In genomic region chr3:55793842-55794575, GRCm38 (mm10) we compare ENCODE assay signal across 11 mouse cellular contexts. TPM values are rescaled to one million over a fixed set of nuclear protein-coding genes. Genes with fewer than 3 reads are reported as not detected.
A peak's percentile ranks its signal among the peaks of the same experiment; 100 is the strongest.
DNase-seq lines count a peak whose midpoint lies in the region; ATAC-seq and TF ChIP-seq lines count a peak whose summit lies in the region.
"Had no signal": no experiment of that assay in that cellular context is flagged by ENCODE, and none has a peak within 500 bp of the region (broad histone marks: within the 10 kb centered on the region; RNA-seq: fewer than 3 reads in every experiment).

No protein-coding gene starts in this region.

- H3K27me3 ChIP-seq in liver, adult 2 months (ENCODE audit: control insufficient read depth, insufficient read depth, low read length): no peaks in the 10 kb centered on the region
- H3K27me3 ChIP-seq in liver, embryonic 12.5 days (replicated peaks): no peaks in the 10 kb centered on the region
- H3K27me3 ChIP-seq in heart, embryonic 12.5 days (replicated peaks): no peaks in the 10 kb centered on the region; the same call in 1 of the 2 replicates
- H3K27me3 ChIP-seq in lung, embryonic 15.5 days: peaks cover 4% of the 10 kb centered on the region; the same call in 1 of the 2 replicates
- no peaks in the 10 kb centered on the region for H3K27me3 ChIP-seq in intestine, embryonic 15.5 days (replicated peaks)
- H3K27me3 ChIP-seq: embryonic facial prominence, embryonic 13.5 days; limb, embryonic 15.5 days had no signal

- H3K27ac ChIP-seq in liver, adult 2 months (replicated peaks; ENCODE audit: insufficient read depth, low read depth, low read length): no peak overlapping the region
- H3K27ac ChIP-seq in liver, embryonic 12.5 days: no peak overlapping the region
- H3K27ac ChIP-seq in heart, embryonic 12.5 days (ENCODE audit: poor library complexity, severe bottlenecking): peak overlapping the region; percentile 85
- peak overlapping the region; percentile 37; the same call in 1 of the 2 replicates for H3K27ac ChIP-seq in lung, embryonic 15.5 days
- H3K27ac ChIP-seq in intestine, embryonic 15.5 days: no peak overlapping the region
- H3K27ac ChIP-seq: embryonic facial prominence, embryonic 13.5 days; limb, embryonic 15.5 days had no signal

- no peaks in the 10 kb centered on the region for H3K36me3 ChIP-seq in liver, adult 2 months (ENCODE audit: control insufficient read depth, insufficient read depth, low read length)
- no peaks in the 10 kb centered on the region for H3K36me3 ChIP-seq in liver, embryonic 12.5 days
- H3K36me3 ChIP-seq in heart, embryonic 12.5 days: no peaks in the 10 kb centered on the region
- H3K36me3 ChIP-seq in lung, embryonic 15.5 days: no peaks in the 10 kb centered on the region
- H3K36me3 ChIP-seq in intestine, embryonic 15.5 days: no peaks in the 10 kb centered on the region
- H3K36me3 ChIP-seq: embryonic facial prominence, embryonic 13.5 days; limb, embryonic 15.5 days had no signal

- no peaks in the 10 kb centered on the region for H3K9me3 ChIP-seq in liver, embryonic 12.5 days (replicated peaks)
- H3K9me3 ChIP-seq in heart, embryonic 12.5 days (replicated peaks): no peaks in the 10 kb centered on the region
- no peaks in the 10 kb centered on the region for H3K9me3 ChIP-seq in lung, embryonic 15.5 days
- H3K9me3 ChIP-seq in intestine, embryonic 15.5 days: no peaks in the 10 kb centered on the region
- H3K9me3 ChIP-seq: embryonic facial prominence, embryonic 13.5 days; limb, embryonic 15.5 days had no signal

- H3K4me1 ChIP-seq in liver, adult 2 months (ENCODE audit: control insufficient read depth, insufficient read depth, low read length): no peaks in the 10 kb centered on the region
- H3K4me1 ChIP-seq in liver, embryonic 12.5 days: no peaks in the 10 kb centered on the region
- peaks cover 13% of the 10 kb centered on the region for H3K4me1 ChIP-seq in heart, embryonic 12.5 days (replicated peaks)
- peaks cover 8% of the 10 kb centered on the region for H3K4me1 ChIP-seq in lung, embryonic 15.5 days
- no peaks in the 10 kb centered on the region for H3K4me1 ChIP-seq in intestine, embryonic 15.5 days (replicated peaks)
- H3K4me1 ChIP-seq: limb, embryonic 15.5 days had no signal

- ATAC-seq in liver, embryonic 12.5 days: no peak
- peak; percentile 67 for ATAC-seq in heart, embryonic 12.5 days (ENCODE audit: insufficient number of reproducible peaks, low FRiP score)
- ATAC-seq in lung, embryonic 15.5 days (ENCODE audit: borderline replicate concordance, extremely low read depth, low FRiP score, low TSS enrichment): peak; percentile 52; the same call in 1 of the 2 replicates
- no peak for ATAC-seq in intestine, embryonic 15.5 days

- 47% methylated on average over 7 of the region's 7 CpGs for WGBS in liver, adult 2 months
- WGBS in liver, embryonic 12.5 days (ENCODE audit: insufficient replicate concordance): 57% methylated on average over 7 of the region's 7 CpGs
- WGBS in heart, embryonic 12.5 days: 29% methylated on average over 7 of the region's 7 CpGs
- 21% methylated on average over 7 of the region's 7 CpGs for WGBS in lung, embryonic 15.5 days
- WGBS in intestine, embryonic 15.5 days: 53% methylated on average over 7 of the region's 7 CpGs

- no peak overlapping the region for H3K9ac ChIP-seq in liver, adult 2 months (ENCODE audit: low read depth, low read length)
- no peak overlapping the region for H3K9ac ChIP-seq in liver, embryonic 12.5 days
- no peak overlapping the region for H3K9ac ChIP-seq in heart, embryonic 12.5 days
- no peak overlapping the region for H3K9ac ChIP-seq in lung, embryonic 15.5 days
- H3K9ac ChIP-seq in intestine, embryonic 15.5 days: no peak overlapping the region
- H3K9ac ChIP-seq: embryonic facial prominence, embryonic 13.5 days; limb, embryonic 15.5 days had no signal

- DNase-seq in liver, adult 2 months (ENCODE audit: extremely low read depth, low read depth, low spot score): peak; percentile 5
- DNase-seq in cerebellum, adult 11 months: peak; percentile 58
- DNase-seq in liver: no peak
- DNase-seq in embryo, embryonic 10.5 days (ENCODE audit: low spot score): no peak

- no peak for TF ChIP-seq POLR2A in liver, adult 2 months (IDR thresholded peaks at IDR 0.05; ENCODE audit: extremely low read depth, insufficient read depth, low read length)

- no peak overlapping the region for H3K4me3 ChIP-seq in liver, adult 2 months (ENCODE audit: insufficient read depth, low read depth, low read length)
- H3K4me3 ChIP-seq in liver, embryonic 12.5 days: no peak overlapping the region
- no peak overlapping the region for H3K4me3 ChIP-seq in heart, embryonic 12.5 days
- no peak overlapping the region for H3K4me3 ChIP-seq in lung, embryonic 15.5 days
- no peak overlapping the region for H3K4me3 ChIP-seq in intestine, embryonic 15.5 days (replicated peaks)
- H3K4me3 ChIP-seq: embryonic facial prominence, embryonic 13.5 days; limb, embryonic 15.5 days had no signal

- no peak for TF ChIP-seq CTCF in liver, adult 2 months (IDR thresholded peaks at IDR 0.05; ENCODE audit: low read depth, low read length)

- H3K4me2 ChIP-seq in liver, embryonic 12.5 days: no peak overlapping the region
- H3K4me2 ChIP-seq in heart, embryonic 12.5 days: no peak overlapping the region
- H3K4me2 ChIP-seq in lung, embryonic 15.5 days: no peak overlapping the region
- no peak overlapping the region for H3K4me2 ChIP-seq in intestine, embryonic 15.5 days (replicated peaks)
- H3K4me2 ChIP-seq: embryonic facial prominence, embryonic 13.5 days; limb, embryonic 15.5 days had no signal

- no peaks in the 10 kb centered on the region for H3K79me2 ChIP-seq in liver, adult 2 months (ENCODE audit: control insufficient read depth, insufficient read depth, low read length)

RNA-seq across cellular contexts. Expression of gene Mab21l1, which starts 11.7 kb away (rescaled TPM):
- not detected in 2 replicates for total RNA-seq in liver, adult 2 months (2014; rRNA removed)
- not detected in 2 replicates for polyA plus RNA-seq in liver, adult 2 months (2012; rRNA removed)
- 0.20 and 0.26 TPM in 2 replicates for polyA plus RNA-seq in liver, embryonic 12.5 days (2016; fragmentation: Nextera tagmentation; extraction: Ambion mirVana)
- polyA plus RNA-seq in heart, embryonic 12.5 days (2016; fragmentation: Nextera tagmentation; extraction: Ambion mirVana): 0.42 and 0.87 TPM in 2 replicates
- polyA plus RNA-seq in lung, embryonic 15.5 days (2015; fragmentation: Nextera tagmentation; extraction: Ambion mirVana): 0.54 and 1.1 TPM in 2 replicates
- 10.7 and 13.0 TPM in 2 replicates for polyA plus RNA-seq in intestine, embryonic 15.5 days (2015; fragmentation: Nextera tagmentation; extraction: Ambion mirVana)
- polyA plus RNA-seq: spleen, adult 2 months had no signal

Comparison
In these comparisons a context has a peak if more than half of its experiments do, and no peak if none do; other contexts are left out.
1. DNase-seq: peak in liver, adult 2 months (single experiment) and cerebellum, adult 11 months (single experiment); none in liver (single experiment) and embryo, embryonic 10.5 days (single experiment).
2. H3K27ac ChIP-seq: peak in heart, embryonic 12.5 days (single experiment) and lung, embryonic 15.5 days (single experiment); none in liver, adult 2 months (single experiment), liver, embryonic 12.5 days (single experiment) and intestine, embryonic 15.5 days (single experiment).
3. ATAC-seq: peak in heart, embryonic 12.5 days (single experiment) and lung, embryonic 15.5 days (single experiment); none in liver, embryonic 12.5 days (single experiment) and intestine, embryonic 15.5 days (single experiment).